In genomic region chr6:21790550-21791086, GRCm38 (mm10) we compare ENCODE assay signal across 16 mouse cellular contexts.
"Had no signal": no experiment of that assay in that cellular context is flagged by ENCODE, and none has a peak within 500 bp of the region (broad histone marks: within the 10 kb centered on the region; RNA-seq: fewer than 3 reads in every experiment).

No protein-coding gene starts in this region.

- H3K4me1 ChIP-seq: limb, embryonic 15.5 days; megakaryocyte, embryonic 14.5 days; neural tube, embryonic 13.5 days had no signal

- H3K36me3 ChIP-seq: limb, embryonic 15.5 days; lung, embryonic 15.5 days; midbrain, embryonic 15.5 days had no signal

- H3K4me2 ChIP-seq: limb, embryonic 15.5 days; lung, embryonic 15.5 days; midbrain, embryonic 11.5 days; midbrain, embryonic 15.5 days; neural tube, embryonic 13.5 days had no signal

- H3K27ac ChIP-seq: kidney, postnatal 0 days; limb, embryonic 15.5 days; lung, embryonic 15.5 days; macrophage; midbrain, embryonic 15.5 days; neural tube, embryonic 13.5 days had no signal

- H3K4me3 ChIP-seq: limb, embryonic 15.5 days; lung, embryonic 15.5 days; megakaryocyte, embryonic 14.5 days; midbrain, embryonic 15.5 days; neural tube, embryonic 13.5 days had no signal

- H3K27me3 ChIP-seq: limb, embryonic 15.5 days; lung, embryonic 15.5 days; megakaryocyte, embryonic 14.5 days; midbrain, embryonic 15.5 days; neural tube, embryonic 13.5 days had no signal

- H3K9me3 ChIP-seq: limb, embryonic 15.5 days; lung, embryonic 15.5 days; megakaryocyte, embryonic 14.5 days; midbrain, embryonic 15.5 days; neural tube, embryonic 13.5 days had no signal

- DNase-seq: kidney, adult 8-10 months; kidney, postnatal 36 days; layer of hippocampus, adult 9-11 months; layer of hippocampus, postnatal 36 days; lung, postnatal 14 days; retina, postnatal 1 day; thymus, adult 2 months; thymus, postnatal 25 days had no signal

- ATAC-seq: midbrain, embryonic 15.5 days had no signal

- H3K9ac ChIP-seq: limb, embryonic 15.5 days; lung, embryonic 15.5 days; midbrain, embryonic 15.5 days; neural tube, embryonic 13.5 days had no signal
